Mouse (Mus musculus) telencephalon, adult 2 months (tissue): Measurements from ENCODE around the gene Gm21860.
"Not testable (repeated sequence)": the region's sequence is repeated elsewhere in the genome, so short reads cannot be mapped to it uniquely, and the experiment has no call there.

Source experiments
- DNase-seq: peaks from one replicate; pipeline ENCODE4 v3.0.0-alpha.2; 2011; ENCODE audit warnings: low read depth, low spot score

Gene Gm21860

DNA sequence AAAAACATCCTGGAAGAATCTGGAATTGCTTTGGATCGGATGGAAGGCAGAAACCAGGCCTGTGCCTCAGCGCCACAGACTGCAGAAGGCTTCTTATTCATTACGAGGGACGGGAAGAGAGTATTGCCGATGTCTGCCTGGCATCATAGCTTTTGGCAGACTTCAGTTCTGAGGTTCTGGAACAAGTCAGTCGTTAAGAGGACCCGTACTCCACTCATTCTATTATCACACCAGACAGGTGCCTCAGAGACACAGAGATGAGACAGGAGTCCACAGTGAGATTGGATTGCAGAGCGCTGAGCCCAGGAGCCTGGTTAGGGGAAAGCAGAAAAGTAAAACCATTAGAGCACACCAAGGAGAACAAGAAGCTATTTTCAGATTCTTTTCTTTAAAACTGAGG, at the start of gene Gm21860:
Gene Gm21860, minus strand, starts transcription at position 101 of the 400 bp plus-strand sequence.
- DNase-seq = not testable (repeated sequence)

DNA sequence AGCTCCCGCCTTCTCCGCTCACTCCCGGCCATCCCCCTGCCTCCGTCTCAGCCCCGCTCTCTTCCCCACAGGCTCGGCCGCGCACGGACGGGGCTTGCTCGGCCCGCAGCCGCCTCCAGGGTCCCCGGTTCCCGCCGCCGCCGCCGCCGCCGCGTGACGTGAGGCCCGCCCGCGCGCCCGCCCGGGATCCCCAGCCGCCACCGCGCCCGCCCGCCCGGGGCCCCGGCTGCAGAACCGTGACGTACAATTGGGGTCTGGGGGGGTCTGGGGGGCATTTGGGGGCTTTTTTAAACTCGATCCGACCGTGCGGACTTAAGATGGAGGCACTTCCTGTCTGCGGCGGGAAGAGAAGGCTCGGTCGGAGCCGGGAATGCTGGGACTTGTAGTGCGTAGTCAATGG, 29.8 kb upstream of the Gm21860 start, which contains the start of gene Gm47283:
Gene Gm47283, plus strand, starts transcription at position 301 of the 400 bp plus-strand sequence.
- DNase-seq = not testable (repeated sequence)

DNA sequence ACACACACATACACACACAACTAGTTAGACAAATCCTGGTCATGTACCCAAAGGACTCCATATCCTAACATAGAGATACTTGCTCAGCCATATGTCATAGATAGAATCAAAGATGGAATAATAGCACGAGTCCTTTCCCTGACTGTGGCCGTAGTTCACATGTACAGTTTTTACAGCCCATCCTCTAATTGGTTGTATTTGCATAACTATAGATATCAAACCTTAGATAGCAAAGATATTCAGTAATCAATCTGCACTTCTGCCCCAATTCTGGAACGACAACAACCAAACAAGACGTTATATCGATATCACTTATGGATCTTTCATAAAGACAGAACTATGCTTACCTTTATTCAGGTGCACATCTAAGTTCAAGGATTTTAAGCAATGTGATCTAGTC, 9.4 kb downstream of the Gm21860 start:
- DNase-seq = not testable (repeated sequence)

DNA sequence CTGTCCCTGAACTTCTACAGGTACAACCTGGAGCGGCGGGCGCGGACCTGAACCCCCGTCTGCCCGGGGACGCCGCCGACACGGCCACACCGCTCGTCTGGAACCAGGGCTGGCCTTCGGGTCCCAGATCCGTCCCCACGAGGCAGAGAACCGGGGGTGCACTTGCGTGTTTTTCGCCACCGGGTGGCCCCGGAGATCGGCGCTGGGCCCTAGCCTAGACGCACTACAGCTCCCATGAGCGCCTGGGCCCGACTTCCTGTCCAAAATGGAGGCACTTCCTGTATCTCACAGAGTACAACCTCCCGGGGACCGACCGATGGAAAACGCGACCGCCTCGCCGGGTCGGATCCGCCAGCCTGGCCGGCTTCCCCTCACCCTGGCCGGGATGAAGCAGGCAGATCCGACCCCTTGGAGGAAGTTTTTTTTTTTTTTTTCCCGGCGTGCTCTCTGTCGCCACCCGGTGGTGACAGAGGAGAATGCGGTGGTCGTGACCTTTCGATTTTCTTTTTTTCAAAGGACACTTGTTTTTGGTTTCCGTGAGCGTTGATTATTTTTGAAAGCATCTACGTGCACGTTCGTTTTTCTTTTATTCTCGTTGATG, 10.1 kb downstream of the Gm21860 start:
- DNase-seq = not testable (repeated sequence)

DNA sequence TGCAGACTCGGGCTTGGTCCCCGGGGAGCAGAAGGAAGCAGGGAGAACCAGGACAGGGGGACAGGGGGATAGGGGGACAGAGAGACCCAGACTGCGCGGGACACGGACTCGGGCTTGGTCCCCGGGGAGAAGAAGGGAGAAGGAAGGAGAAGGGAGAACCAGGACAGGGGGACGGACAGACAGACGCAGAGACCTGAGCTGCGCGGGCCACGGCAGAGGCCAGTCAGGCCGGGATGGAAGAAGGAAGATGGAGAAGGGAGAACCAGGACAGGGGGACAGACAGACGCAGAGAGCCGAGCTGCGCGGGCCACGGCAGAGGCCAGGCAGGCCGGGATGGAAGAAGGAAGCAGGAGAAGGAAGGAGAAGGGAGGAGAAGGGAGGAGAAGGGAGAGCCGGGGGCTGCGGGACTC, 10.8 kb downstream of the Gm21860 start:
- DNase-seq = no peak

DNA sequence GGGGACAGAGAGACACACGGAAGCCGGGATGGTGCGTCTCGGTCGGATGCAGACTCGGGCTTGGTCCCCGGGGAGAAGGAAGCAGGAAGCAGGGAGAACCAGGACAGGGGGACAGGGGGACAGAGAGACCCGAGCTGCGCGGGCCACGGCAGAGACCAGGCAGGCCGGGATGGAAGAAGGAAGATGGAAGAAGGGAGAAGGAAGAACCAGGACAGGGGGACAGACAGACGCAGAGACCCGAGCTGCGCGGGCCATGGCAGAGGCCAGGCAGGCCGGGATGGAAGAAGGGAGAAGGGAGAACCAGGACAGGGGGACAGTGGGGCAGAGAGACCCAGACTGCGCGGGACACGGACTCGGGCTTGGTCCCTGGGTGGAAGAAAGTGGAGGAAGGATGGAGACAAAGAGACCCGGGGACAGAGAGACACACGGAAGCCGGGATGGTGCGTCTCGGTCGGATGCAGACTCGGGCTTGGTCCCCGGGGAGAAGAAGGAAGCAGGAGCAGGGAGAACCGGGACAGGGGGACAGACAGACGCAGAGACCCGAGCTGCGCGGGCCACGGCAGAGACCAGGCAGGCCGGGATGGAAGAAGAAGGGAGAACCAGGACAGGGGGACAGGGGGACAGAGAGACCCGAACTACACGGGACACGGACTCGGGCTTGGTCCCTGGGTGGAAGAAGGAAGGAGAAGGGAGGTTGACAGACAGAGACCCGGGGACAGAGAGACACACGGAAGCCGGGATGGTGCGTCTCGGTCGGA, 11.4 kb downstream of the Gm21860 start:
- DNase-seq = not testable (repeated sequence)

DNA sequence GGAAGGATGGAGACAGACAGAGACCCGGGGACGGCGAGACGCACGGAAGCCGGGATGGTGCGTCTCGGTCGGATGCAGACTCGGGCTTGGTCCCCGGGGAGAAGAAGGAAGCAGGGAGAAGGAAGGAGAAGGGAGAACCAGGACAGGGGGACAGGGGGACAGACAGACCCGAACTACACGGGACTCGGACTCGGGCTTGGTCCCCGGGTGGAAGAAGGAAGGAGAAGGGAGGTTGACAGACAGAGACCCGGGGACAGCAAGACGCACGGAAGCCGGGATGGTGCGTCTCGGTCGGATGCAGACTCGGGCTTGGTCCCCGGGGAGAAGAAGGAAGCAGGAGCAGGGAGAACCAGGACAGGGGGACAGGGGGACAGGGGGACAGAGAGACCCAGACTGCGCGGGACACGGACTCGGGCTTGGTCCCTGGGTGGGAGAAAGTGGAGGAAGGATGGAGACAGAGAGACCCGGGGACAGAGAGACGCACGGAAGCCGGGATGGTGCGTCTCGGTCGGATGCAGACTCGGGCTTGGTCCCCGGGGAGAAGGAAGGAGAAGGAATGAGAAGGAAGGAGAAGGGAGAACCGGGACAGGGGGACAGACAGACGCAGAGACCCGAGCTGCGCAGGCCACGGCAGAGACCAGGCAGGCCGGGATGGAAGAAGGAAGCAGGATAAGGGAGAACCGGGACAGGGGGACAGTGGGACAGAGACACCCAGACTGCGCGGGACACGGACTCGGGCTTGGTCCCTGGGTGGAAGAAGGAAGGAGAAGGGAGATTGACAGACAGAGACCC, 12.2 kb downstream of the Gm21860 start:
- not testable (repeated sequence) for DNase-seq

DNA sequence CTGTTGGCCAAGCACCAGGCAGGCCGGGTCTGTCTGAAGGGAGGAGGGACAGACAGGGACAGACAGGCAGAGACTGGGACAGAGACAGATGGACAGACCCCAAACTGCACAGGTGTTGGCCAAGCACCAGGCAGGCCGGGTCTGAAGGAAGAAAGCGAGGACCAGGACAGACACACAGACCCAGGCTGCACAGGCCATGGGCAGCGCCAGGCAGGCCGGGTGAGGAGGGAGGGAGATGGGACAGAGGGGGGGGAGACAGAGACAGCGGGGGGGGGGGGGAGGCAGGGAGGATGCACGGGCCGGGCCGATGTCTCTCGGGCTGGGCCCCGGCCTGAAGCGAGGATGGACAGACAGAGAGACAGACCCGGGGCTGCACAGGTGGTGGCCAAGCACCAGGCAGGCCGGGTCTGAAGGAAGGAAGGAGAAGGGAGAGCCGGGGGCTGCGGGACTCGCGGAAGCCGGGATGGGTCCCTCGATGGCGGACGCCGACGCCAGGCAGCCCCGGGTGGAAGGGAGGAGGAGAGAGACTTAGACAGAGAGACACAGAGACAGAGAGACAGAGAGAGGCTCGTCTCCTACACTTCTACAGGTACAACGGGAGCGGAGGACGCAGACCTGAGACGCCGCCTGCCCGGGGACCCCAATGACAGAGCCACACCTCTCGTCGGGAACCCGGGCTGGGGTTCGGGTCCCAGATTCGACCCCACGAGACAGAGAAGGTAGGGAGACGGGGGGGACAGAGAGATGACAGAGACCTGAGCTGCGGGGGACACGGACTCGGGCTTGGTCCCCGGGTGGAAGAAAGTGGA, 13.0 kb downstream of the Gm21860 start:
- DNase-seq = not testable (repeated sequence)

DNA sequence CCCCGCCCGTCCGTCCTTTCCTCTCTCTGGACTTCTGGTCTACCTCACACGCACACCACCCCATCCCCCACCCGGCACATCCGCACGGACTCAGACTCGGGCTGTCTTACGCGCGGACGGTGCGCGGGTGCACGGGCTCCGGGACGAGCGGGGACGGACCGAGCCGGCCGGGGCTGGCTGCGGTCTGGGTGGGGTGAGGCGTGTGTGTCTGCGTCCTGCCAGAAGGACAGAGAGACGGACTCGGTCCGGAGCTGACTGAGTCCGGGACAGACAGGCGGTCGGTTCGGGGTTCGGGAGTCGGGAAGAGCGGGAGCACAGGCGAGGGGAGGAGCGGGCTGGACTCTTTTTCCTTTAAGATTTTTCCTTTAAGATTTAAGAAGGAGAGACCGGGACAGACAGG, 13.6 kb downstream of the Gm21860 start:
- DNase-seq = not testable (repeated sequence)

DNA sequence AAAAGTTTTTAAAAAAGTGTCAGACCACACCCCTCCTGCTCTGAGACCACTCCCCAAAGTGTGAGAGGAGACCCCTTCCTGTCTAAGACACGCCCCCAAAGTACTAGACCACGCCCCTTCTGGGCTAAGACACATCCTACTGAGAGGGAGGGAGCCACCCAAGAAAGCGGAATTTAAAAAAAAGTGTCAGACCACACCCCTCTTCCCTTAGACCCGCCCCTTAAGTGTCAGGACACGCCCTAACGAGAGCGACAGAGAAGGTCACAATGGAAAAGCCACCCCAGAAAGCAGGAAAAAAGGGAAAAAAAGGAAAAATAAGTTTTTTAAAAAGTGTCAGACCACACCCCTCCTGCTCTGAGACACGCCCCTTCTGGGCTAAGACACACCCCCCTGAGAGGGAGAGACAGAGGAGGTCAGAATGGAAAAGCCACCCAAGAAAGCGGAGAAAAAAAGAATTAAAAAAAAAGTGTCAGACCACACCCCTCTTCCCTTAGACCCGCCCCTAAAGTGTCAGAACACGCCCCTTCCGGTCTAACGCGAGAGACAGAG, 14.5 kb downstream of the Gm21860 start:
- no peak for DNase-seq

DNA sequence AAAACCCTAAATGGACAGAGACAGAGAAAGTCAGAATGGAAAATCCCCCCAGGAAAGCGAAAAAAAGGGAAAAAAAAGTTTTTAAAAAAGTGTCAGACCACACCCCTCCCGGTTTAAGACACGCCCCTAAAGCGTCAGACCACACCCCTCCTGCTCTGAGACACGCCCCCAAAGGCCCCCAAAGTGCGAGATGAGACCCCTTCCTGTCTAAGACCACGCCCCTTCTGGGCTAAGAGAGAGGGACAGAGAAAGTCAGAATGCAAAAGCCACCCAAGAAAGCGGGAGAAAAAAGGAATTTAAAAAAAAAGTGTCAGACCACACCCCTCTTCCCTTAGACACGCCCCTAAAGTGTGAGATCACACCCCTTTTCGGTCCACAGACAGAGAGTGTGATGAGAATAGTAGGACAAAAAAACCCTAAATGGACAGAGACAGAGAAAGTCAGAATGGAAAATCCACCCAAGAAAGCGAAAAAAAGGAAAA, 15.0 kb downstream of the Gm21860 start:
- DNase-seq = not testable (repeated sequence)

DNA sequence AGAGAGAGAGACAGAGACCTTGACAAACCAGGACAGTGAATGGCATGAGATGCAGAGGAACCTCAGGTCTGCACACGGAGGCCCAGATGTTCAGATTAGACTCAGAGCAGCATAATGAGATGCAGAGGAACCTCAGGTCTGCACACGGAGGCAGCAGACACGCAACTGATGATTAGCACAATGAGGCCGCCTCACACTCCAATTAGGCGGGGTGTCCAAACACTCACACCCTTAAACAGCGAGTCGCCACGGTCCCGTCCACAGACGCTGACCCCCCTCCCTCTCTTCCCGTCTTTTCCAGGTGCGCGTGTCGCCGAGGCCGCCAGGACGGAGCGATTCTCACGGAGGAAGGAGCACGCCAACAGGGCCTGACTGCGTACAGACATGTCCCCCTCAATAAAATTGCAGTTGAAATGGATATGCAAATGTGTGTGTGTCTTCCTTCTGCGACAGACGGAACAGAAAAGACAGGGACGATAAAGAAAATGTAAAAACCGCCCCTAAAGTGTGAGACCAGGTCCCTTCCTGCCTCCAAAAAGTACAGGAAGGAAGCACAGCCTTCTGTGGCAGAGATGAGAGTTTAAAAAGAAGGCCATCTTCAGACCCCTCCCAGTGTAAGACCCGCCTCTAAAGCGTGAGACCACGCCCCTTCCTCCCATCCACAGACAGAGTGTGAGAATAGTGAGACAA, 15.6 kb downstream of the Gm21860 start:
- not testable (repeated sequence) for DNase-seq

DNA sequence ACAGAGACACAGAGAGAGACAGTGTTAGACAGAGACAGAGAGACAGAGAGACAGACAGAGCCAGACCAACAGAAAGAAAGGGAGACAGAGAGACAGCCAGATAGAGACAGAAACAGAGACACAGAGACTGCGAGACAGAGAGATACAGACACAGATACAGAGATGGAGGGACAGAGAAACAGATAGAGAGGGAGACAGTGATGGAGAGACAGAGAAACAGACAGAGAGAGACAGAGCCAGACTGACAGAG, 16.3 kb downstream of the Gm21860 start:
- DNase-seq = no peak

DNA sequence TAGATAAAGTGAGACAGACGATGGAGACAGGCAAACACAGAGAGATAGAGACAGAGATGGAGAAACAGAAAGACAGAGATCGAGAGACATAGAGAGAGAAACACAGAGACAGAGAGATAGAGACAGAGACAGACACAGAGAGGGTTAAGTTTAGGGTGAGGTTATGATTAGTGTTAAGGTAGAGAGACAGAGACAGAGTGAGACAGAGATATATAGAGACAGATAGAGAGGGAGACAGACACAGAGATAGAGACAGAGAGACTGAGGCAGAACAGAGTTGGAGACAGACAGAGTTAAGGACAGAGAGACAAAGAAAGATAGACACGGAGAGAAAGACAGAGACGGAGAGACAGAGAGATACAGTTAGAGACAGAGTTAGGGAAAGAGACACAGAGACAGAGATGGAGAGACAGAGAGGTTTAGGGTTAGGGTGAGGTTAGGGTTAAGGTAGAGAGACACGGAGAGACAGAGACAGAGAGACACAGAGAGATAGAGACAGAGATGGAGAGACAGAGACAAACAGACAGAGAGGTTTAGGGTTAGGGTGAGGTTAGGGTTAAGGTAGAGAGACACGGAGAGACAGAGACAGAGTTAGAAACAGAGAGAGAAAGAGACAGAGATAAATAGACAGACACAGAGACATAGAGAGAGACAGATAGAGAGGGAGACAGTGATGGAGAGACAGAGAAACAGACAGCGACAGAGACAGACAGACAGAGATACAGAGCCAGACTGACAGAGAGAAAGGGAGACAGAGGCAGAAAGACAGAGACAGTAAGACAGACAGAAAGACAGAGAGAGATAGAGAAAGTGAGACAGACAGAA, 16.8 kb downstream of the Gm21860 start:
- no peak for DNase-seq

DNA sequence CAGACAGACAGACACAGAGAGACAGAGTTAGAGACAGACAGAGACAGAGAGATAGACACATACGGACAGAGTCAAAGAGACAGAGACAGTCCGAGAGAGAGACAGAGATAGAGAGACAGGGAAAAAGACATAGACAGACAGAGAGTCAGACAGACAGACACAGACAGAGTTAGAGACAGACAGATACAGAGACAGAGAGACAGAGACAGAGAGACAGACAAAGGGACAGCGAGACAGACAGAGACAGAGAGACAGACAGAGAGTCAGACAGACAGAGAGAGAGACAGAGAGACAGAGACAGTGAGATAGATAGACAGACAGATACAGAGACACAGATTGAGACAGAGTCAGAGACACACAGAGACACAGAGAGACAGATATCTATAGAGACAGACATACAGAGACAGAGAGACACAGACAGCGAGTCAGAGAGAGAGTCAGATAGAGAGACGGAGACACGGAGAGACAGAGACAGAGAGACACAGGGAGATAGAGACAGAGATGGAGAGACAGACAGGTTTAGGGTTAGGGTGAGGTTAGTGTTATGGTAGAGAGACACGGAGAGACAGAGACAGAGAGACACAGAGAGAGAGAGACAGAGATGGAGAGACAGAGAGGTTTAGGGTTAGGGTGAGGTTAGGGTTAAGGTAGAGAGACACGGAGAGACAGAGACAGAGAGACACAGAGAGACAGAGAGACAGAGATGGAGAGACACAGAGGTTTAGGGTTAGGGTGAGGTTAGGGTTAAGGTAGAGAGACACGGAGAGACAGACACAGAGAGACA, 18.2 kb downstream of the Gm21860 start:
- not testable (repeated sequence) for DNase-seq

DNA sequence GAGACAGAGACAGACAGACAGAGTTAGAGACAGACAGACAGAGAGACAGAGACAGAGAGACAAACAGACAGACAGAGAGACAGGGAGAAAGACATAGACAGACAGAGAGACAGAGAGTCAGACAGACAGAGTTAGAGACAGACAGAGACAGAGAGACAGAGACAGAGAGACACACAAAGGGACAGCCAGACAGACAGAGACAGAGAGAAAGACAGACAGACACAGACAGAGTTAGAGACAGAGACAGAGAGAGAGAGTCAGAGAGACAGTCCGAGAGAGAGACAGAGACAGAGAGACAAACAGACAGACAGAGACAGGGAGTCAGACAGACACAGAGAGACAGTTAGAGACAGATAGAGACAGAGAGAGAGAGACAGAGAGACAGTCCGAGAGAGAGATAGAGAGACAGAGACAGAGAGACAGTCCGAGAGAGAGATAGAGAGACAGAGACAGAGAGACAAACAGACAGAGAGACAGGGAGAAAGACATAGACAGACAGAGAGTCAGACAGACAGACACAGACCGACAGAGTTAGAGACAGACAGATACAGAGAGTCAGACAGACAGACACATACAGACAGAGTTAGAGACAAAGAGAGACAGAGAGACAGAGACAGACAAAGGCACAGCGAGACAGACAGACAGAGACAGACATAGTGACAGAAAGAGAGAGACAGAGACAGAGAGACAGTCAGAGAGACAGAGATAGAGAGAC, 19.3 kb downstream of the Gm21860 start:
- DNase-seq = not testable (repeated sequence)

DNA sequence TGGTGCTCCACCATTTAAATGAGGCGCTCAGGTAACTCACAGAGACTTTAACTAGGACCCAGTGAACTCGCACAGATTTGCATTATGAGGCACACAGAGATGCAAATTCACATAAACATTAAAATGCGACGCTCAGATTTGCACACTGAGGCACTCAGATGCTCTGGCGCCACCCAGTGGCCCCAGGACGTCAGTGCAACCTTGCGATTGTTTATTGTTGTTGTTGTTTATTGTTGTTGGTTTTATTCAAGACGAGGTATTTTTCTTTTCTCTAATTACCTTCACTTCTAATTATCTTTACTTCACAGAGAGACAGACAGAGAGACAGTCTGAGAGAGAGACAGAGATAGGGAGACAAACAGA, 20.3 kb downstream of the Gm21860 start:
- not testable (repeated sequence) for DNase-seq

DNA sequence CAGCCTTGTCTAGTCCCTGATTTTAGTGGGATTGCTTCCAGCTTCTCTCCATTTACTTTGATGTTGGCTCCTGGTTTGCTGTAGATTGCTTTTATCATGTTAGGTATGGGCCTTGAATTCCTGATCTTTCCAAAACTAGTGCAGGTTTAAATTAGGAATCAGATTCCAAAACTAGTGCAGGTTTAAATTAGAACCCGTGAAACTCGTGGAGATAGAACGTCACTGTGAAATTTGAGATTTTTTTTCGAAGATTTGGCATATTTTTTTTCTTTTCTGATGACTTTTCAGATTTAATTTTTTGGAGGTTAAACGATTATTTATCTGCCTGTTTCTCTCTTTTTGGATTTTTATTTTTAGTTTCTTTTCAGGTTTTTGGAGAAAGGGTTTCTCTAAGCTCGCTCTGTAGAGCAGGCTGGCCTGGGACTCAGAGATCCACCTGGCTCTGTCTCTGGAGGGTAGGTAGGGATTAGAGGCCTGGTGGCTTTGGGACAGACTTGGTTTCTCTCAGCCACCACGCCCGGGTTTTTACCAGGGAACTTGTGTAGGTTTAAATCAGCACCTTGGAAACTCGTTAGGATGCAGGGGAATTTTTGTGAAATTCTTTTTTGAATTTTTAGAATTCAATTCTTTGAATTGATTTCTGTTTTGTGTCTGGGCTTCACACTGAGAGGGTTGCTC, 20.8 kb downstream of the Gm21860 start:
- not testable (repeated sequence) for DNase-seq
